Mouse (Mus musculus): ENCODE data around the gene Pxdc1. TPM values are rescaled to one million over a fixed set of nuclear protein-coding genes. Genes with fewer than 3 reads are reported as not detected.

Gene Pxdc1
- 0.39 and 1.4 TPM in 2 replicates for polyA plus RNA-seq (2012; ENCODE audit: insufficient read depth, insufficient read length, missing spikeins)

DNA sequence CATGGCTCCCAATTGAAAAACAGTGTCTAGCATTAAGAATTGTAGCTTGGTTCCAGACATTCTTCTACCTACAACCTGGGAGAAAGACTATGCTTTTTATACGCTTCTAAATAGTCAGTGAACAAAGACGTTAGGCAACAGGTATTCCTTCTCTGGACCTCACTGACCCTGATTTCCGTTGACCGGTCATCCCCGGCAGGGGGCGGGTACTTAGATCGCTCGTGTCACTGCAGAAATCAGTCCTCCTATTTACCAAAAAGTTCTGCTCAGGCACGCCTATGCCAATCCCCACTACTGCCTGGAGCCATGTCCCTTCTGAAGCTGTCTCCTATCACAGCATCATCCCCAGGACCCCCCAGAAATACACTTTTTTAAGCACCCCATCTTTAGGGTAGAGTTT is at the start of gene Pxdc1:
TSS of gene Pxdc1 (minus strand) at position 96 of the 400 bp plus-strand sequence.
- H3K4me3 ChIP-seq (ENCODE audit: insufficient read depth, low read length): peak within 1 kb of the TSS; percentile 61
- H3K4me1 ChIP-seq (ENCODE audit: control insufficient read depth, insufficient read depth, low read length): no peaks in the 10 kb centered on the region
- no peak for TF ChIP-seq POLR2A (IDR thresholded peaks at IDR 0.05; ENCODE audit: borderline replicate concordance, low read depth, low read length)
- TF ChIP-seq CTCF (IDR thresholded peaks at IDR 0.05; ENCODE audit: low read depth, low read length): no peak
- H3K27ac ChIP-seq (ENCODE audit: insufficient read depth, low read depth, low read length): no peak within 1 kb of the TSS

DNA sequence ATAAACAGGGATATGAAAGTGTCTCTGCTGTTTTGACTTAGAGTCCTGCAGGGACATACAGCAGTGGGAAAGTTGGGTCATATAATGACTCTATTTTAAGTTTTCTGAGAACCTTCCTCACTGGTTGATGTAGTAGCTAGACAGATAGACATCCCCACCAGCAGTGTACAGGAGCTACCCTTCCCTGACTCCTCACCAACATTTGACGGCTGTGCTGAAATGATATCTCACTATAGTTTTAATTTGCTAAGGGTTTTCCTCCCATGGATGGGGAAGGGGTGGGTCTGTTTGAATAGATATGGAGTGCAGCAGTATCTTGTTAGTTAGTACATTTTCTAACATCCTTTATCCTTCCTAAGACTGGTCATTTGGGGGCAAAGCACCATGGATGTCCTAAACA is 47.3 kb upstream of the Pxdc1 start:
- H3K27ac ChIP-seq (ENCODE audit: insufficient read depth, low read depth, low read length): no peak overlapping the region
- H3K4me1 ChIP-seq (ENCODE audit: control insufficient read depth, insufficient read depth, low read length): peaks cover 14% of the 10 kb centered on the region
- TF ChIP-seq POLR2A (IDR thresholded peaks at IDR 0.05; ENCODE audit: borderline replicate concordance, low read depth, low read length) (no peak), CTCF (IDR thresholded peaks at IDR 0.05; ENCODE audit: low read depth, low read length) (no peak)
- H3K4me3 ChIP-seq (ENCODE audit: insufficient read depth, low read length): no peak overlapping the region

- Histone ChIP-seq H3K4me3 (ENCODE audit: insufficient read depth, low read length) (no peak overlapping the region), H3K4me1 (ENCODE audit: control insufficient read depth, insufficient read depth, low read length) (peaks cover 14% of the 10 kb centered on the region), H3K27ac (ENCODE audit: insufficient read depth, low read depth, low read length) (no peak overlapping the region)
- no peak for TF ChIP-seq POLR2A (IDR thresholded peaks at IDR 0.05; ENCODE audit: borderline replicate concordance, low read depth, low read length)
- no peak for TF ChIP-seq CTCF (IDR thresholded peaks at IDR 0.05; ENCODE audit: low read depth, low read length)
These were observed 46.8 kb upstream of the Pxdc1 start for GRCm38 (mm10) chr13:34700091-34700490.

- no peak for TF ChIP-seq POLR2A (IDR thresholded peaks at IDR 0.05; ENCODE audit: borderline replicate concordance, low read depth, low read length)
- no peak for TF ChIP-seq CTCF (IDR thresholded peaks at IDR 0.05; ENCODE audit: low read depth, low read length)
- Histone ChIP-seq H3K27ac (ENCODE audit: insufficient read depth, low read depth, low read length) (no peak overlapping the region), H3K4me3 (ENCODE audit: insufficient read depth, low read length) (no peak overlapping the region), H3K4me1 (ENCODE audit: control insufficient read depth, insufficient read depth, low read length) (peaks cover 19% of the 10 kb centered on the region)
These were observed 43.5 kb upstream of the Pxdc1 start for GRCm38 (mm10) chr13:34696734-34697332.

- no peak for TF ChIP-seq POLR2A (IDR thresholded peaks at IDR 0.05; ENCODE audit: borderline replicate concordance, low read depth, low read length)
- no peak for TF ChIP-seq CTCF (IDR thresholded peaks at IDR 0.05; ENCODE audit: low read depth, low read length)
- Histone ChIP-seq H3K4me1 (ENCODE audit: control insufficient read depth, insufficient read depth, low read length) (peaks cover 17% of the 10 kb centered on the region), H3K27ac (ENCODE audit: insufficient read depth, low read depth, low read length) (no peak overlapping the region), H3K4me3 (ENCODE audit: insufficient read depth, low read length) (no peak overlapping the region)
These were observed 39.8 kb upstream of the Pxdc1 start for GRCm38 (mm10) chr13:34693111-34693510.

DNA sequence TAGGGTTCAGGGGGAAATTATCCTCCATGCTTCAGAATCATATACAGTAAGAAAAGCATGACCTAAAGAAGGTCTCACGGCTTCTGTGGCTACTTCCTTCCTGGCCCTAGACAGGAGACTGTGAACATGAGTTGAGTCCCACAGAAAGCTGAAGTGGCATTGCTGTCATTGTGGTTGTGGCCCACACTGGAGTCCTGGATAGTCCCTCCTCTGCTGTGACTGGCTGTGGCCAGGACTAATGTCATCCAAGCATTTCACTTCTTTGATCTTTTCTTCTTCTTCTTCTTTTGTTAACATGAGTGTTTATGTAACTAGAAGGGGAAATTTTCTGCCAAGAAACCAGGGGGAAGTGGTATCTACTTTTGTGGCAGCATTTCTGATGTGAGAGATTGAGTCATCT is 37.8 kb upstream of the Pxdc1 start:
- no peak overlapping the region for H3K4me3 ChIP-seq (ENCODE audit: insufficient read depth, low read length)
- H3K4me1 ChIP-seq (ENCODE audit: control insufficient read depth, insufficient read depth, low read length): peaks cover 17% of the 10 kb centered on the region
- H3K27ac ChIP-seq (ENCODE audit: insufficient read depth, low read depth, low read length): no peak overlapping the region
- TF ChIP-seq POLR2A (IDR thresholded peaks at IDR 0.05; ENCODE audit: borderline replicate concordance, low read depth, low read length) (no peak), CTCF (IDR thresholded peaks at IDR 0.05; ENCODE audit: low read depth, low read length) (no peak)

DNA sequence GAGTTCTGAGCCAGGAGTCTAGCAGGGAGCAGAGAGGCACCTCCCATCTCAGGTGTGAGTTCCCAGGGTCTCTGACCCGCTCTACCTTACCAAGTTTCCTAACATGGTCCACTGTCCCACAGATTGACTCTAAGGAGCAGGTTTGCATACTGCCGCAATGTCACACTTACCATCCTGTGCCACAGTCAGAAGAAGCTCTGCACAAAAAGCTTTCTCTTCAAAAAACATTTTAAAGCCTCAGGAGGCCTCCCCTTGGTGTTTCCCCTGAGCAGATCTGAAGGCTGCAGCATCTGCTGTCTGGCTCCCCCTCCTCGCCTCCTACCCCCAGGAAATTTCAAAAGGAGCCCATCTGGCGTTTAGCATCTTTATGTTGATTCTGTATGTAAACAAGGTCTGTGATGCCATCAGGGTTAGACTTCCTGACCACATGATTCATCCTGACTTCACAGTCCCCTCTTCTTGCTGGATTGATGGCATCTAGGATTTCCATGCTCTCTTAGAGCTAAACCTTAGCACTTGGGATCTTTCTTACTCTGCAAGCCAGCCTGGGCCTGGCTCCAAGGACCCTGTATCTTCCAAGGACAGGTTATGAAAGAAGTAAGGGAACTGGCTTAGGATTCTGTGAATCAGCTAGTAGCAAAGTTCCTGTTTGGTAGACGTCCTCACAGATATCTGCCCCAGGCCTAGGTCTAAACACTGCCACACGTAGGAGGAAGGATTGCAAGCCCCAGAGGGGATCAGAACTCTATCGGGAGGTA is 31.9 kb upstream of the Pxdc1 start:
- TF ChIP-seq CTCF (IDR thresholded peaks at IDR 0.05; ENCODE audit: low read depth, low read length) (no peak), POLR2A (IDR thresholded peaks at IDR 0.05; ENCODE audit: borderline replicate concordance, low read depth, low read length) (no peak)
- no peak overlapping the region for H3K27ac ChIP-seq (ENCODE audit: insufficient read depth, low read depth, low read length)

GRCm38 (mm10) chr13:34683762-34684488 is 30.6 kb upstream of the Pxdc1 start:
- TF ChIP-seq CTCF (IDR thresholded peaks at IDR 0.05; ENCODE audit: low read depth, low read length) (no peak), POLR2A (IDR thresholded peaks at IDR 0.05; ENCODE audit: borderline replicate concordance, low read depth, low read length) (no peak)
- H3K27ac ChIP-seq (ENCODE audit: insufficient read depth, low read depth, low read length): no peak overlapping the region
- H3K4me1 ChIP-seq (ENCODE audit: control insufficient read depth, insufficient read depth, low read length): peaks cover 10% of the 10 kb centered on the region
- no peak overlapping the region for H3K4me3 ChIP-seq (ENCODE audit: insufficient read depth, low read length)

More for the DNA sequence above, 31.9 kb upstream of the Pxdc1 start:
- Histone ChIP-seq H3K4me3 (ENCODE audit: insufficient read depth, low read length) (no peak overlapping the region), H3K4me1 (ENCODE audit: control insufficient read depth, insufficient read depth, low read length) (peaks cover 11% of the 10 kb centered on the region)

- H3K4me3 ChIP-seq (ENCODE audit: insufficient read depth, low read length): no peak overlapping the region
- H3K4me1 ChIP-seq (ENCODE audit: control insufficient read depth, insufficient read depth, low read length): peaks cover 10% of the 10 kb centered on the region
These were observed 30.0 kb upstream of the Pxdc1 start for GRCm38 (mm10) chr13:34683270-34683669.

More at GRCm38 (mm10) chr13:34683270-34683669, 30.0 kb upstream of the Pxdc1 start:
- H3K27ac ChIP-seq (ENCODE audit: insufficient read depth, low read depth, low read length): no peak overlapping the region
- TF ChIP-seq CTCF (IDR thresholded peaks at IDR 0.05; ENCODE audit: low read depth, low read length) (no peak), POLR2A (IDR thresholded peaks at IDR 0.05; ENCODE audit: borderline replicate concordance, low read depth, low read length) (no peak)

All from bone marrow macrophage, adult 2 months (primary cell).